Mouse (Mus musculus): Measurements from ENCODE around the gene Kcnq1.

DNA sequence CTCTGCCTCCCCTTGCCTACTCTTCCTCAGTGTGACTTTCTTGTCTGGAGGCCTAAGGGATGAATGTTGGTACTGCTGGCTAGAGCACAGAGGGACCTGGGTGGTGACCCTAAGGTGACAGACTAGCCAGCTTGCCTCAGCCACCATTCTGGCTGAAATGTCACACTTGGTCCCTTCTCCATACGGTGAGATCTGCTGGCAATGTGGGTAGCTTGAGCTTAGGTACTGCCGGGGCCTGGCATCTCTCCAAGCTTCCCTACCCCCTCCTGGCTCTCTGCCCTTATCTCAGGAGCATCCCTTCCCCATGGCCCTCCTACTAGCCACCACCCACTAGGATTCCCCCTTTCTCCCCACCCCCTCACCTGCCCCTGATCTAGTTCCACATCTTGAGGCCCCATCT is 283.7 kb downstream of the Kcnq1 start:
- TF ChIP-seq ZMIZ1 (IDR thresholded peaks at IDR 0.05; ENCODE audit: low read depth, low read length) (no peak), POLR2A (IDR thresholded peaks at IDR 0.05; ENCODE audit: control insufficient read depth in 1 of 2, insufficient read depth in 1 of 2, low read depth in 1 of 2, low read length in 2 of 2, poor library complexity in 1 of 2) (no peak)

Data from MEL (cell line).